Mouse (Mus musculus) limb, embryonic 10.5 days (tissue): ENCODE measurements around the gene Myh11. TPM values are rescaled to one million over a fixed set of nuclear protein-coding genes. Genes with fewer than 3 reads are reported as not detected.
"Not testable (repeated sequence)": the region's sequence is repeated elsewhere in the genome, so short reads cannot be mapped to it uniquely, and the experiment has no call there.

Experiments used
- DNase-seq: peaks from one replicate; pipeline ENCODE4 v3.0.0-alpha.2; 2017; ENCODE audit warnings: low spot score
- H3K27ac ChIP-seq: fragments of 300-500 bp; sonication (generic); 2 replicates; pipeline ENCODE4 v1.5.1; 2016; ENCODE audit warnings: mild to moderate bottlenecking
- H3K27me3 ChIP-seq: fragments of 300-500 bp; sonication (generic); 2 replicates; pipeline ENCODE4 v1.6.1; 2016; ENCODE audit warnings: low read depth, mild to moderate bottlenecking; ENCODE audit not compliant: poor library complexity, severe bottlenecking
- H3K36me3 ChIP-seq: fragments of 300-500 bp; sonication (generic); 2 replicates; pipeline ENCODE4 v1.6.1; 2016; ENCODE audit warnings: mild to moderate bottlenecking, moderate library complexity
- H3K4me1 ChIP-seq: fragments of 300-500 bp; sonication (generic); 2 replicates; pipeline ENCODE4 v1.6.1; 2016
- H3K4me3 ChIP-seq: fragments of 300-500 bp; sonication (generic); 2 replicates; pipeline ENCODE4 v1.5.1; 2016; ENCODE audit warnings: mild to moderate bottlenecking, moderate library complexity
- H3K9me3 ChIP-seq: fragments of 300-500 bp; sonication (generic); replicated peaks from 2 replicates; pipeline ENCODE4 v1.6.1; 2016; ENCODE audit warnings: mild to moderate bottlenecking
- WGBS: fragments of 180-500 bp; shearing (Covaris S2); methylation state at CpG from one replicate; pipeline ENCODE4 v1.1.7; 2016; 5-methylcytosine and 5-hydroxymethylcytosine counted together
- polyA plus RNA-seq: library from polyadenylated mRNA; unstranded; fragments of >200 nt; fragmentation: Nextera tagmentation; extraction: Ambion mirVana; gene quantifications from 2 replicates; pipeline ENCODE4 v1.2.1, GENCODE M21; 2016

Gene Myh11
- polyA plus RNA-seq, 1 experiment from 2014 or later = 0.09 TPM

GRCm38 (mm10) chr16:14182360-14182759 lies 108.8 kb downstream of the Myh11 start:
- no peak overlapping the region for H3K27ac ChIP-seq
- no peaks in the 10 kb centered on the region for H3K4me1 ChIP-seq
- H3K27me3 ChIP-seq = no peaks in the 10 kb centered on the region
- peaks cover 100% of the 10 kb centered on the region for H3K36me3 ChIP-seq
- no peak for DNase-seq
- WGBS = 90% methylated on average over 5 of the region's 5 CpGs
- no peaks in the 10 kb centered on the region for H3K9me3 ChIP-seq
- no peak overlapping the region for H3K4me3 ChIP-seq

- no peak overlapping the region for H3K4me3 ChIP-seq
- H3K4me1 ChIP-seq = no peaks in the 10 kb centered on the region
- no peak for DNase-seq
- H3K27me3 ChIP-seq = no peaks in the 10 kb centered on the region
- no peaks in the 10 kb centered on the region for H3K9me3 ChIP-seq
- H3K36me3 ChIP-seq = peaks cover 100% of the 10 kb centered on the region
- H3K27ac ChIP-seq = no peak overlapping the region
- WGBS = 93% methylated on average over 6 of the region's 6 CpGs
Observed at GRCm38 (mm10) chr16:14180163-14180733, 110.9 kb downstream of the Myh11 start.

- Histone ChIP-seq H3K36me3 (peaks cover 100% of the 10 kb centered on the region), H3K9me3 (no peaks in the 10 kb centered on the region), H3K27ac (no peak overlapping the region), H3K4me3 (no peak overlapping the region), H3K27me3 (no peaks in the 10 kb centered on the region), H3K4me1 (no peaks in the 10 kb centered on the region)
- WGBS = 69% methylated on average over 3 of the region's 3 CpGs
- no peak for DNase-seq
Observed at GRCm38 (mm10) chr16:14178041-14178440, 113.1 kb downstream of the Myh11 start.

- H3K9me3 ChIP-seq = no peaks in the 10 kb centered on the region
- DNase-seq = no peak
- no peak overlapping the region for H3K4me3 ChIP-seq
- no peaks in the 10 kb centered on the region for H3K27me3 ChIP-seq
- H3K27ac ChIP-seq = no peak overlapping the region
- H3K36me3 ChIP-seq = peaks cover 93% of the 10 kb centered on the region
- WGBS = 98% methylated on average over 1 of the region's 1 CpGs
- peaks cover 13% of the 10 kb centered on the region; the same call in 1 of the 2 replicates for H3K4me1 ChIP-seq
Observed at GRCm38 (mm10) chr16:14169706-14170105, 121.5 kb downstream of the Myh11 start.

- Histone ChIP-seq H3K9me3 (no peaks in the 10 kb centered on the region), H3K36me3 (peaks cover 61% of the 10 kb centered on the region), H3K27ac (no peak overlapping the region), H3K4me1 (peaks cover 27% of the 10 kb centered on the region), H3K4me3 (no peak overlapping the region), H3K27me3 (no peaks in the 10 kb centered on the region)
- DNase-seq = no peak
- WGBS = 90% methylated on average over 4 of the region's 4 CpGs
Observed at GRCm38 (mm10) chr16:14166490-14166889, 124.7 kb downstream of the Myh11 start.

GRCm38 (mm10) chr16:14163731-14164130 lies 127.4 kb downstream of the Myh11 start:
- WGBS = 5% methylated on average over 10 of the region's 10 CpGs
- H3K4me3 ChIP-seq = peak overlapping the region; percentile 78
- no peaks in the 10 kb centered on the region for H3K27me3 ChIP-seq
- H3K36me3 ChIP-seq = peaks cover 33% of the 10 kb centered on the region
- peaks cover 29% of the 10 kb centered on the region for H3K4me1 ChIP-seq
- peak overlapping the region; percentile 97 for H3K27ac ChIP-seq
- no peak for DNase-seq
- no peaks in the 10 kb centered on the region for H3K9me3 ChIP-seq

GRCm38 (mm10) chr16:14162988-14163416 lies 128.2 kb downstream of the Myh11 start, which contains the start of the genes Nde1 and Marf1:
Gene Nde1, plus strand, starts transcription at chr16:14163275.
Gene Marf1, minus strand, starts transcription at chr16:14163351.
- H3K27me3 ChIP-seq = no peaks in the 10 kb centered on the region
- peaks cover 26% of the 10 kb centered on the region for H3K36me3 ChIP-seq
- under 1% methylated on average over 43 of the region's 43 CpGs for WGBS
- H3K9me3 ChIP-seq = no peaks in the 10 kb centered on the region
- H3K27ac ChIP-seq = peak within 1 kb of the TSS; percentile 97
- peak within 1 kb of the TSS; percentile 78 for H3K4me3 ChIP-seq
- peaks cover 34% of the 10 kb centered on the region for H3K4me1 ChIP-seq
- DNase-seq = peak; percentile 93

- H3K36me3 ChIP-seq = peaks cover 11% of the 10 kb centered on the region
- whole genome bisulfite sequencing = 89% methylated on average over 1 of the region's 1 CpGs
Observed at GRCm38 (mm10) chr16:14160941-14161340, 130.2 kb downstream of the Myh11 start.

GRCm38 (mm10) chr16:14159746-14160131 lies 131.4 kb downstream of the Myh11 start:
- Histone ChIP-seq H3K4me1 (peaks cover 25% of the 10 kb centered on the region), H3K4me3 (peak overlapping the region; percentile 77), H3K9me3 (no peaks in the 10 kb centered on the region), H3K36me3 (peaks cover 7% of the 10 kb centered on the region; the same call in 1 of the 2 replicates), H3K27ac (peak overlapping the region; percentile 94), H3K27me3 (no peaks in the 10 kb centered on the region)
- WGBS = 0% methylated on average over 10 of the region's 10 CpGs
- no peak for DNase-seq

More at GRCm38 (mm10) chr16:14160941-14161340, 130.2 kb downstream of the Myh11 start:
- H3K27me3 ChIP-seq = no peaks in the 10 kb centered on the region
- no peak overlapping the region for H3K4me3 ChIP-seq
- no peaks in the 10 kb centered on the region for H3K9me3 ChIP-seq
- no peak for DNase-seq
- H3K4me1 ChIP-seq = peaks cover 37% of the 10 kb centered on the region
- H3K27ac ChIP-seq = no peak overlapping the region

- under 1% methylated on average over 58 of the region's 58 CpGs for WGBS
- no peaks in the 10 kb centered on the region for H3K9me3 ChIP-seq
- peaks cover 20% of the 10 kb centered on the region for H3K4me1 ChIP-seq
- peak; percentile 100 for DNase-seq
- H3K27ac ChIP-seq = peak overlapping the region; percentile 94
- peaks cover 9% of the 10 kb centered on the region; the same call in 1 of the 2 replicates for H3K36me3 ChIP-seq
- H3K4me3 ChIP-seq = peak overlapping the region; percentile 77
- no peaks in the 10 kb centered on the region for H3K27me3 ChIP-seq
Observed at GRCm38 (mm10) chr16:14158936-14159745, 132.0 kb downstream of the Myh11 start.

- no peaks in the 10 kb centered on the region for H3K27me3 ChIP-seq
- peak overlapping the region; percentile 77 for H3K4me3 ChIP-seq
- 10% methylated on average over 7 of the region's 7 CpGs for WGBS
- DNase-seq = no peak
- no peaks in the 10 kb centered on the region for H3K9me3 ChIP-seq
- H3K36me3 ChIP-seq = peaks cover 11% of the 10 kb centered on the region
- H3K4me1 ChIP-seq = peaks cover 17% of the 10 kb centered on the region
- H3K27ac ChIP-seq = peak overlapping the region; percentile 94
Observed at GRCm38 (mm10) chr16:14158536-14158935, 132.6 kb downstream of the Myh11 start.

- Histone ChIP-seq H3K9me3 (no peaks in the 10 kb centered on the region), H3K27ac (no peak overlapping the region), H3K4me1 (peaks cover 10% of the 10 kb centered on the region), H3K27me3 (no peaks in the 10 kb centered on the region), H3K4me3 (no peak overlapping the region), H3K36me3 (peaks cover 34% of the 10 kb centered on the region)
- WGBS = 94% methylated on average over 6 of the region's 6 CpGs
- no peak for DNase-seq
Observed at GRCm38 (mm10) chr16:14156312-14156711, 134.9 kb downstream of the Myh11 start.

- H3K36me3 ChIP-seq = peaks cover 40% of the 10 kb centered on the region
- WGBS = 83% methylated on average over 1 of the region's 2 CpGs
Observed at GRCm38 (mm10) chr16:14155638-14156037, 135.5 kb downstream of the Myh11 start.

More at GRCm38 (mm10) chr16:14155638-14156037, 135.5 kb downstream of the Myh11 start:
- H3K9me3 ChIP-seq, H3K27me3 ChIP-seq, H3K27ac ChIP-seq, DNase-seq, H3K4me3 ChIP-seq: not testable (repeated sequence)
- H3K4me1 ChIP-seq = peaks cover 10% of the 10 kb centered on the region
